Mouse (Mus musculus) 416B (cell line): ENCODE data around the gene Usb1.

Source experiments
- DNase-seq: peaks from one replicate; pipeline ENCODE4 v3.0.0; 2011; ENCODE audit warnings: low read depth

Usb1 gene

DNA sequence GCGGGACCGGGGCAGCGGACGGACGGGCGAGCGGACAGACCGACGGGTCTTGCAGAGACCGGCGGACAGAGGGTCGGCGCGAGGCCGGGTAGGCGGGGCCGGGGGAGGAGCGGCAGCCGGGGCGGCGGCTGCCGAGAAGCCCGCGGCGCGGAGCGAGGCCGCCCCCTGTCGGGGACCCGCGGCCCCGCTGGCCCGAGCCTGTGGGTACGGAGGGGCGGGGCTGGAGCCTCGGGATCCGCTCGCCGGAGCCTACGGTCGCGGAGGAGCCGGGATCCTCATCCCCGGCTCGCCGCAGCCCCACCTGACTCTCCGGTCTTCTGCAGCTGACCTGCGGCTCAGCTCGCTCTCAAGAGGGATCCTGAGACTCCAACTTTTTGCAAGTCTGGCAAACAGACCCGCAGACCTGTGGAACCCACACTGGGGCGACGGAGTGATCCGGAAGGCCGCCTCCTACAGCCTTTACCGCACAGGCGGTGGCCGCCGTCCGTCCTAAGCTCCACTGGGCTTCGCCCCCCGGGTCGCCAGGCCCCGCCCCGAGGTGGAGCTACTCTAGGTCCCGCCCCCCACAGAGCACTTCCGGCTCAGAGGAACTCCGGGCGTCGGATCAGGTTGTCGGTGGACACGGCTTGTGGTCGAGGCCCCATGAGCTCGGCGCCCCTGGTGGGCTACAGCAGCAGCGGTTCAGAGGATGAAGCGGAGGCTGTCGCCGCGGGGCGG lies at the start of gene Usb1, which contains the start of gene Zfp319:
Usb1 (plus strand) TSS at position 565 of the 717 bp plus-strand sequence.
Zfp319 (minus strand) TSS at position 231 of the 717 bp plus-strand sequence.
- DNase-seq: peak; percentile 97

- DNase-seq: peak; percentile 81
Measured at GRCm38 (mm10) chr8:95289066-95289650, 42.9 kb upstream of the Usb1 start.

DNA sequence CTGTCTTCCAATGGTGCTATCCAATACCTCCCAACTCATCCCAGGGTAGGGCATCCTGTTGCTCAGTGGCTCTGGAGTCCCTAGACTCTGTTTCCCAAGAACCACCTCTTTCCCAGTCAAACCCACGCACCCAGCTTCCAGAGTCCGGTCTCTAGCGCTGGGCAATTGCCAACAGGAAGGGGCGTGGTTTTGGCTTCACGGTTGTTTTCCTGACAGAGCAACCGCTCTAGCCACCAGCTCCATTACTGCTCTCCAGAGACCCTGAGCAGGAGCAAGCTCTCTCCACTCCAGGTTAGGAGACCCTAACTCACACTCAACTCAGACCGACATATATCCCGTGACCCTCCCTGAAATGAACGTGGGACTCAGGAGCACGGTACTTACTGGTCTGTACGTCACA lies 38.9 kb upstream of the Usb1 start:
- peak; percentile 82 for DNase-seq

GRCm38 (mm10) chr8:95293891-95294290 lies 38.2 kb upstream of the Usb1 start:
- DNase-seq: peak; percentile 75

- peak; percentile 65 for DNase-seq
Measured at GRCm38 (mm10) chr8:95302410-95302809, 29.7 kb upstream of the Usb1 start.

GRCm38 (mm10) chr8:95305526-95305925 lies 26.6 kb upstream of the Usb1 start:
- no peak for DNase-seq

GRCm38 (mm10) chr8:95306431-95306830 lies 25.7 kb upstream of the Usb1 start, which contains the start of gene Cngb1:
Gene Cngb1, minus strand, starts transcription at chr8:95306585.
- no peak for DNase-seq

- no peak for DNase-seq
Measured at GRCm38 (mm10) chr8:95310342-95310970, 21.6 kb upstream of the Usb1 start, which contains the start of gene Tepp. Gene Tepp, plus strand, starts transcription at chr8:95310566.

- peak; percentile 78 for DNase-seq
Measured at GRCm38 (mm10) chr8:95312836-95313235, 19.2 kb upstream of the Usb1 start.

DNA sequence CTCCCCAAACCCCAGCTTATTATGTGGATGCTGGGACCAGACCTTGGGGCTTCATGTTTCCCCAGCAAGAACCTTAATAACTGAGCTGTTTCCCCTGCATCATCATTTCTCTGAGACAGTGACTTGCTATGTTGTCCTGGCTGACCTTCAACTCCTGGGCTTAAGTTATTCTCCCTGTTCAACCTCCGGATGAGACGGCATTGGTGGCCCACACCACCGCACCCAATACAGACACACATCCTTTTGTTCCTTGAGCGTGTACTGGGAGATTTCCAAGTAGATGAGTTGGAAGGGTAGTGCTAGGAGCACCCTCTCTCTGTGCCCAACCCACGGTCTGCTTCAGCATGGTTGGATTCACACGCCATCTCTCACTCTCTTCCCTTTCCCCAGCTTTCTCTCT lies 18.2 kb upstream of the Usb1 start:
- no peak for DNase-seq

DNA sequence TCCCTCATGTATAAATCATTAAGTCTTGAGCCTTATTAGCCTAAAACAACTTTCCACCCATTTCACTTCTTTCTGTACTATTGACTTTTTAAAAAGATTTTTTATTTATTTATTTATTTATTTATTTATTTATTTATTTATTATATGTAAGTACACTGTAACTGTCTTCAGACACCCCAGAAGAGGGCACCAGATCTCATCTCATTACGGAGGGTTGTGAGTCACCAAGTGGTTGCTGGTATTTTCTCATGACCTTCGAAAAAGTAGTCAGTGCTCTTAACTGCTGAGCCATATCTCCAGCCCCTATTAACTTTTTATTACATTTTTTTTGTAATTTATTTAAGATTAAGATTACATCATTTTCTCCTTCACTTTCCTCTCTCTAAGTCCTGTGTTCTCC lies 17.4 kb upstream of the Usb1 start:
- DNase-seq: peak; percentile 78

DNA sequence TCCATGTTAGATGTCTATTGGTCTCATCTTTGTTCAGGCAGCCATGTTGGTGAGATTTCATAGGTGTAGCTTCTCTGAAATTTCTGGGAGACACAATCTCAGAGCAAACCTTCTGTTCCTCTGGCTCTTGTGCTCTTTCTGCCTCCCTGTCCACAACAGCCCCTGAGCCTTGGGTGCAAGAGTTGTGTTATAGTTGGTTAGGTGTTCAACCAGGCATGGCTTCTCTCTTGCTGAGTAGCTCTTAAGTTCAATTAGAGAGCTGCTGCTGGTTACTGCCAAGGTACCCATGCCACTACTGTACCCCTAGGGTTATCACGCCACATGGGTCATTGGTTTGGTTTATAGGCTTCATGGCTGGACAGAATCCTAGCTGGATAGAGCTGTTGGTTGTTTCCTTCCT lies 16.7 kb upstream of the Usb1 start:
- DNase-seq: no peak

- DNase-seq: no peak
Measured at GRCm38 (mm10) chr8:95320224-95321139, 11.6 kb upstream of the Usb1 start.

GRCm38 (mm10) chr8:95323201-95323600 lies 8.9 kb upstream of the Usb1 start:
- no peak for DNase-seq

DNA sequence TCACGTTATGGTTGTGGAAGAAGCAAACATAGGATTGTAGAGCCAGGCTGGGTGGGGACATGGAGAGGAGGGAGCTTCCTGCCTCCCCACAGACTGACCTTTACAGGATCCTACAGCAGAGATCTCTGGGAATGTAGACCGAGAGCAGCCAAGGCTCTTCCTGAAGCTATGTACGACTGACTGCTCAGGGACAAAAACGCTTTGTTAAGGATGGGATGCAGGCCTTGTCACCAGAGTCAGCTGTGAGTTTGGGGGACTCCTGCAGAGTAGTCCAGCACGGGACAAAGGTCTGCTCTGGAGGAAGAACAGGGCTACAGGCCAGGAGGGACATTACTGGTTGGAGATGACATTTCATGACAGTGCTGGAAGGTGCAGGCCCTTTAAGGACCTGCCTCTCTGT lies 7.4 kb upstream of the Usb1 start:
- DNase-seq: no peak

DNA sequence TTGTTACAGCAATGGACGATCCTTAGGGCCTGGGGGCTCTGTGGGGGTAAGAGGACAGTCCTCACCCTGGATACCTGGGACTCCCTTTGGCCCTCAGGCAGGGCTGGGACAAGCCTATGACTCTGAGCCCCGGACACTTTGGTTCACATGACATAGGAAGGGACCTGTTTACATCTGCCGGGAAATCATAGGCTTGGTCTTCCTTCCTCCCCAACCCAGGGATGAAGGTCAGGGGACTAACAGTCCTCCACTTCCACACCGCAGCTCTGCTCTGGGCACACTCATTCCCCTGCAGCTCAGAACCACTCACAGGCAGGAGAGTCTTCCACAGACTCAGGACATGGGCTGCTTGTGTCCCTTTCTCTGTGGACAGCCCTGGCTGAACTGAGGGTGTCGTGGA lies 5.3 kb upstream of the Usb1 start:
- DNase-seq: no peak

DNA sequence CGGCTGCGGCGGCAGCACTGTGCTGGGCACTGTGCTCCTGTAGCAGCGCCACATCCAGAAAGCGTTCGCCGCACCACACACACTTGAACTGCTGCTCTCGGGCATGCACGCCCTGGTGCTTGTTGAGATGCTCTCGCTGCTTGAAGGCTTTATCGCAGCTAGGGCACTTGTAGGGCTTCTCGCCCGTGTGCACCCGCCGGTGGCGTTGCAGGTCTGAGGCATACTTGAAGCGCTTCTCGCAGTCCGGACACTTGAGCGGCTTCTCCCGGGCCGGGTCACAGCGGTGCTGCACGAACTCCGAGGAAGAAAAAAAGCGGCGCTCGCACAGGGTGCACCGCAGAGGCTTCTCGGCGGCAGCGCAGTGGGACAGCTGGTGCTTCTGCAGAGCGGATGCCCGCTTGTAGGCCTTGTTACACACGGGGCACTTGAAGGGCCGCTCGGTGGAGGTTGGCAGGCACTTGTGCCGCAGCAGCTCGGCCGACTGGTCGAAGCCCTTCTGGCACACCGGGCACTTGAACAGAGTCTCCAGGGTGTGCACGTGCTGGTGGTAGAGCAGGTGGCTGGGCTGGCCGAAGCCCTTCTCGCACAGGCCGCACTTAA lies 4.1 kb upstream of the Usb1 start:
- no peak for DNase-seq

GRCm38 (mm10) chr8:95330367-95330766 lies 1.7 kb upstream of the Usb1 start:
- DNase-seq: no peak

DNA sequence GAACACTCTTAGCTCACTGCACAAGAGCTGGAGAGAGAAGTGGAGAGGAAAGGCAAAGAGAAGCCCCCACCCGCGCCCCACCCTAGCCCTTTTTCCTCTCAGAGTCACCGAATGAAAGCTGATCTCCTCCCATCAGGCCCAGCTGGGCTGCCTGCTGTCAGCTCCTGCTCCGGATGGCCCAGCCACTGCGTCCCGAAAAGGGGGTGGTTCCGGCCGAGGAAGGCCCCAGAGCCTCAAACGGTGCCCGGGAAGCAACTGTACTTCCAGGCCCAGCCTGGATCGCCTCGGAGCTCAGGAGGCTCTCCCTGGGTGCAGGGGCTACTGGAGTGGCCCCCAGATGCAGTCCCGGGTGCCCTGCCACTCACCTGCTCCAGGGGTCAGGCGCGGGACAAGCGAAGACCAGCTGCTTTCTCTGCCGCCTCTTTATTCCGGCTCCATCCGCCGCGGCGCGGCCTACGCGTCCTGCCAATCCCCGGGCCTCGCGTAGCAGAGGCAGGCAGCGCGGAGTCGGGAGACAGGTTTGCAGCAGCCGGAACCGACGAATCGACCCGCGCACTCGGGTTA lies 846 bp upstream of the Usb1 start:
- DNase-seq: peak; percentile 73

DNA sequence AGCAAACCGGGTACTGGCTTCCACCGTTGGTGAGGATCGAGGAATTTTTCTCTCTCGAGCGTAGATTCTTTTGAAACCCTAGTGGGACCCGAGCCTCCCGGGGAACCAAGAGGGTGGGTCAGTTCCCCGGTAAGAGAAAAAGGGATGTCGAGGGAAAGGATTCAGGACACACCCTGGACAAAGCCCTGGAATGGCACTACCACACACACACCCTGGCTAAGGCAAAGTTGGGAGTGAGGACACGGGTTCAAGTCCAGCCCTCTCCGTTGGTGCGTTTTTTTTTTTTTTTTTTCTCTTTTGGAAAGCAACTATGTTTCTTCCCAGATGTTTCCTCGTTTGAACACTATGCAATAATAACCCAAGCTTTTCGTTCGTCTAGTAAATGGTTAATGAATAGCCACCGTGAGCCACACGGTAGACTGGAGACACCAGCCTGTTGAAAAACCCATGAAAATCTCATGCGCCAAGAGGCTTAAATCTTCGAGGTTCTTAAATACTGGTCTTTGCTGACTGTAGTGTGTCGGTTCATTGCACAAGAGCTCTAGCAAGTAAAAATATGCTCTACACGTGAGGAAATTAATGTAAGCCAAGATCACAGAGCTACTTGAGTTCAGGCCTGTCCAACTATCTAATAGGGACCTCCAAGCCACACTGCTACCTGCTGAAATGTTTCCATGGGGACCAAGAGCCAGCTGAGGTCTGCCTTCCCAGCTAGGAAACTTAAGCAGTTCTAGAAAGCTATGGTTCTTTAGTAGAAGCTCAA lies 534 bp downstream of the Usb1 start:
- DNase-seq: peak; percentile 41

DNA sequence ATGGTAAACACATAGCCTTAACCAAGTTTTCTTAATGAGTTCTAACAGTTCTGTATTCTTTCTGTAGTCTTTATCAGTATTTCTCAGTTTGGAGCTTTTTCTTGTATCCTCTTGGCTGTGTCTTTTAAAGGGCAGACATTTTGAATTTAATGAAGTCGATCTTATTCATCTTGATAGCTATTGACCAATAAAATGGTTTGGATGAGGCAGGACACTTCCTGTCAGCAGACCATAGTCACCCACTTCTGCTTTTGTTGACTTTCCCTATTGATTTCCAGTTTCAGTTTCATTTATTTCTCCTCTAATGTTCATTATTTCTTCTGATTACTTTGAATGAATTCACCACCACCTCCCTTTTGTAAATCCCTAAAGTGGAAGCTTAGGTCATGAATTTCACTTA lies 3.6 kb downstream of the Usb1 start:
- peak; percentile 73 for DNase-seq
